Mouse (Mus musculus) spleen, adult 2 months (tissue): ENCODE results near the gene 4921539E11Rik. TPM values are rescaled to one million over a fixed set of nuclear protein-coding genes. Genes with fewer than 3 reads are reported as not detected.

Experiments used
- DNase-seq, 2 experiments: peaks; one replicate each; pipeline versions ENCODE4 v3.0.0 to v3.0.0-alpha.2; 2012 to 2021; ENCODE audit warnings: low spot score in 2 of 2, low read depth in 1 of 2
- H3K27ac ChIP-seq: fragments of 200-500 bp; 2 replicates; pipeline ENCODE4 v1.5.1; 2012; ENCODE audit warnings: low read length, inconsistent platforms; ENCODE audit not compliant: insufficient read depth
- H3K27me3 ChIP-seq: fragments of 200-500 bp; 2 replicates; pipeline ENCODE4 v1.6.1; 2012; ENCODE audit warnings: mild to moderate bottlenecking, moderate library complexity, low read length, inconsistent platforms; ENCODE audit not compliant: control insufficient read depth, insufficient read depth
- H3K36me3 ChIP-seq: fragments of 200-500 bp; 2 replicates; pipeline ENCODE4 v1.6.1; 2012; ENCODE audit warnings: mild to moderate bottlenecking, low read length, inconsistent platforms; ENCODE audit not compliant: control insufficient read depth, insufficient read depth
- H3K4me1 ChIP-seq: fragments of 200-500 bp; 2 replicates; pipeline ENCODE4 v1.6.1; 2011; ENCODE audit warnings: inconsistent platforms; ENCODE audit not compliant: control insufficient read depth, insufficient read depth, insufficient read length
- H3K4me3 ChIP-seq: fragments of 200-500 bp; 2 replicates; pipeline ENCODE4 v1.5.1; 2011; ENCODE audit warnings: mild to moderate bottlenecking, inconsistent platforms; ENCODE audit not compliant: insufficient read depth, insufficient read length; ENCODE audit errors: extremely low read depth
- CTCF ChIP-seq: fragments of 200-500 bp; IDR thresholded peaks from 2 replicates; pipeline ENCODE4 v1.5.1; 2011; ENCODE audit warnings: mild to moderate bottlenecking, inconsistent platforms; ENCODE audit not compliant: insufficient read depth, insufficient read length, insufficient replicate concordance; ENCODE audit errors: extremely low read depth
- POLR2A ChIP-seq: fragments of 200-500 bp; IDR thresholded peaks from 2 replicates; pipeline ENCODE4 v1.6.1; 2011; ENCODE audit warnings: low read depth, low read length, inconsistent platforms
- WGBS: fragments of 180-500 bp; shearing (Covaris S2); methylation state at CpG from one replicate; pipeline ENCODE4 v1.1.7; 2018; 5-methylcytosine and 5-hydroxymethylcytosine counted together
- polyA plus RNA-seq: library from polyadenylated mRNA; depleted of rRNA; stranded (reverse); fragments of >200 nt; gene quantifications from 2 replicates; pipeline ENCODE4 v1.2.3, GENCODE M21; 2012

The 4921539E11Rik gene
- polyA plus RNA-seq, 1 experiment: not detected

- TF ChIP-seq CTCF (no peak), POLR2A (peak; percentile 62)
- 0 out of 2 replicates have a peak, but pooled peaks cover 1% of the 10 kb centered on the region for H3K36me3 ChIP-seq
- peak; percentile 28 to 66 for DNase-seq
- peak overlapping the region; percentile 87 for H3K27ac ChIP-seq
- under 1% methylated on average over 46 of the region's 48 CpGs for WGBS
- peaks cover 3% of the 10 kb centered on the region for H3K4me1 ChIP-seq
- H3K27me3 ChIP-seq: no peaks in the 10 kb centered on the region
- H3K4me3 ChIP-seq: peak overlapping the region; percentile 100
Measured at GRCm38 (mm10) chr4:103214498-103214924, 76.2 kb downstream of the 4921539E11Rik start.

GRCm38 (mm10) chr4:103213859-103214497 lies 76.7 kb downstream of the 4921539E11Rik start:
- TF ChIP-seq POLR2A (no peak), CTCF (no peak)
- no peak for DNase-seq
- Histone ChIP-seq H3K27me3 (no peaks in the 10 kb centered on the region), H3K27ac (peak overlapping the region; percentile 87), H3K4me1 (peaks cover 3% of the 10 kb centered on the region), H3K4me3 (peak overlapping the region; percentile 100), H3K36me3 (0 out of 2 replicates have a peak, but pooled peaks cover 1% of the 10 kb centered on the region)
- 11% methylated on average over 30 of the region's 30 CpGs for WGBS

GRCm38 (mm10) chr4:103208553-103208952 lies 82.1 kb downstream of the 4921539E11Rik start:
- peaks cover 5% of the 10 kb centered on the region for H3K36me3 ChIP-seq
- no peak for DNase-seq
- H3K27ac ChIP-seq: no peak overlapping the region
- no peak overlapping the region for H3K4me3 ChIP-seq
- no peaks in the 10 kb centered on the region for H3K27me3 ChIP-seq
- no peaks in the 10 kb centered on the region for H3K4me1 ChIP-seq
- 73% methylated on average over 1 of the region's 1 CpGs for WGBS
- TF ChIP-seq CTCF: no peak

GRCm38 (mm10) chr4:103203646-103204045 lies 87.0 kb downstream of the 4921539E11Rik start:
- WGBS: 94% methylated on average over 2 of the region's 2 CpGs
- H3K4me3 ChIP-seq: no peak overlapping the region
- DNase-seq: no peak
- H3K36me3 ChIP-seq: peaks cover 4% of the 10 kb centered on the region
- H3K27me3 ChIP-seq: no peaks in the 10 kb centered on the region
- no peak overlapping the region for H3K27ac ChIP-seq
- no peak for TF ChIP-seq CTCF
- TF ChIP-seq POLR2A: no peak
- H3K4me1 ChIP-seq: no peaks in the 10 kb centered on the region

GRCm38 (mm10) chr4:103200046-103200445 lies 90.6 kb downstream of the 4921539E11Rik start:
- H3K36me3 ChIP-seq: peaks cover 3% of the 10 kb centered on the region
- no peaks in the 10 kb centered on the region for H3K4me1 ChIP-seq
- DNase-seq: no peak
- H3K27ac ChIP-seq: no peak overlapping the region
- no peak overlapping the region for H3K4me3 ChIP-seq
- TF ChIP-seq POLR2A: no peak
- TF ChIP-seq CTCF: no peak
- no peaks in the 10 kb centered on the region for H3K27me3 ChIP-seq
- 93% methylated on average over 1 of the region's 1 CpGs for WGBS

GRCm38 (mm10) chr4:103199086-103199485 lies 91.6 kb downstream of the 4921539E11Rik start:
- TF ChIP-seq POLR2A: no peak
- TF ChIP-seq CTCF: no peak
- WGBS: 79% methylated on average over 4 of the region's 4 CpGs
- Histone ChIP-seq H3K36me3 (no peaks in the 10 kb centered on the region; the same call in 1 of the 2 replicates), H3K4me3 (no peak overlapping the region), H3K4me1 (no peaks in the 10 kb centered on the region), H3K27me3 (no peaks in the 10 kb centered on the region), H3K27ac (no peak overlapping the region)
- DNase-seq: no peak

- Histone ChIP-seq H3K4me3 (no peak overlapping the region), H3K36me3 (no peaks in the 10 kb centered on the region; the same call in 1 of the 2 replicates), H3K4me1 (no peaks in the 10 kb centered on the region), H3K27ac (no peak overlapping the region), H3K27me3 (no peaks in the 10 kb centered on the region)
- WGBS: 90% methylated on average over 8 of the region's 8 CpGs
- no peak for DNase-seq
- TF ChIP-seq POLR2A: no peak
- no peak for TF ChIP-seq CTCF
Measured at GRCm38 (mm10) chr4:103197401-103197800, 93.3 kb downstream of the 4921539E11Rik start.
